Comparison of ENCODE assay signal across 8 mouse cellular contexts in genomic region chr7:27685681-27686080, GRCm38 (mm10). TPM values are rescaled to one million over a fixed set of nuclear protein-coding genes. Genes with fewer than 3 reads are reported as not detected.
DNase-seq lines count a peak whose midpoint lies in the region; ATAC-seq and TF ChIP-seq lines count a peak whose summit lies in the region.

No protein-coding gene starts in this region.

- DNase-seq in heart, adult 2 months, result no peak
- no peak for DNase-seq in heart, postnatal 4 days
- peak; percentile 82 for DNase-seq in MN1 (ENCODE audit: low spot score)
- DNase-seq in midbrain, embryonic 10.5 days (ENCODE audit: low spot score), result no peak
- no peak for DNase-seq in left cerebral cortex, adult 11 months (ENCODE audit: low spot score)
- no peak for DNase-seq in adrenal gland, postnatal 4 days (ENCODE audit: low spot score in 2 of 2)
- DNase-seq in left cerebral cortex, adult 9 months (ENCODE audit: low spot score in 2 of 2), result no peak

- ATAC-seq in forebrain, embryonic 15.5 days (replicated peaks), result no peak

- no peak for TF ChIP-seq POLR2A in heart, adult 2 months (IDR thresholded peaks at IDR 0.05; ENCODE audit: insufficient read depth, low read depth, low read length)

- no peaks in the 10 kb centered on the region; the same call in 1 of the 2 replicates for H3K4me1 ChIP-seq in heart, adult 2 months (ENCODE audit: control insufficient read depth, insufficient read depth, low read length)
- H3K4me1 ChIP-seq in forebrain, embryonic 15.5 days, result peaks cover 16% of the 10 kb centered on the region
- peaks cover 23% of the 10 kb centered on the region for H3K4me1 ChIP-seq in midbrain, embryonic 10.5 days

- WGBS in heart, adult 2 months, result 0% methylated on average over 6 of the region's 6 CpGs
- 0% methylated on average over 6 of the region's 6 CpGs for WGBS in forebrain, embryonic 15.5 days
- 2% methylated on average over 6 of the region's 6 CpGs for WGBS in midbrain, embryonic 10.5 days

- H3K4me3 ChIP-seq in heart, adult 2 months, result no peak overlapping the region
- H3K4me3 ChIP-seq in forebrain, embryonic 15.5 days, result peak overlapping the region; percentile 28
- peak overlapping the region; percentile 30 for H3K4me3 ChIP-seq in midbrain, embryonic 10.5 days

- H3K4me2 ChIP-seq in forebrain, embryonic 15.5 days (replicated peaks), result peak overlapping the region; percentile 43

- intact Hi-C loops in heart, adult 2 months (cut with DNase I), result loop anchor here (1.0 to 5.0 kb wide), 5 partner anchors 34 to 553 kb away; partner anchors contain the start of genes Akt2 and Ltbp4

- H3K36me3 ChIP-seq in heart, adult 2 months (ENCODE audit: control insufficient read depth, insufficient read depth, low read length), result no peaks in the 10 kb centered on the region
- no peaks in the 10 kb centered on the region for H3K36me3 ChIP-seq in forebrain, embryonic 15.5 days
- H3K36me3 ChIP-seq in midbrain, embryonic 10.5 days, result no peaks in the 10 kb centered on the region

- no peak overlapping the region for H3K27ac ChIP-seq in heart, adult 2 months
- no peak overlapping the region for H3K27ac ChIP-seq in forebrain, embryonic 15.5 days (replicated peaks)
- H3K27ac ChIP-seq in midbrain, embryonic 10.5 days (replicated peaks), result peak overlapping the region; percentile 10; the same call in 1 of the 2 replicates

- no peaks in the 10 kb centered on the region for H3K9me3 ChIP-seq in forebrain, embryonic 15.5 days
- no peaks in the 10 kb centered on the region for H3K9me3 ChIP-seq in midbrain, embryonic 10.5 days (replicated peaks)

- TF ChIP-seq CTCF in heart, adult 2 months (IDR thresholded peaks at IDR 0.05), result peak; percentile 80

- H3K79me2 ChIP-seq in heart, adult 2 months (replicated peaks; ENCODE audit: control insufficient read depth, insufficient read depth, low read length), result no peaks in the 10 kb centered on the region

- H3K9ac ChIP-seq in heart, adult 2 months (ENCODE audit: low read depth, low read length), result no peak overlapping the region
- 0 out of 2 replicates have a peak overlapping the region, but pooled peaks have one; percentile 20 for H3K9ac ChIP-seq in forebrain, embryonic 15.5 days (replicated peaks)

- TF ChIP-seq EP300 in heart, adult 2 months (IDR thresholded peaks at IDR 0.05; ENCODE audit: insufficient read depth, low read depth, low read length), result no peak

- H3K27me3 ChIP-seq in heart, adult 2 months (ENCODE audit: control insufficient read depth, insufficient read depth, low read length), result no peaks in the 10 kb centered on the region
- no peaks in the 10 kb centered on the region for H3K27me3 ChIP-seq in forebrain, embryonic 15.5 days
- no peaks in the 10 kb centered on the region for H3K27me3 ChIP-seq in midbrain, embryonic 10.5 days (ENCODE audit: low read depth, poor library complexity, severe bottlenecking)

RNA-seq across cellular contexts. Expression of gene Zfp607b, which starts 3.5 kb away (rescaled TPM):
- total RNA-seq in heart, adult 2 months (2021), result under 1 TPM; 0.42 to 0.52 TPM
- 0.18 and 0.20 TPM in 2 replicates for polyA plus RNA-seq in heart, adult 2 months (2012; rRNA removed)
- total RNA-seq in heart, postnatal 4 days (2021), result under 1 TPM; 0.70 to 0.81 TPM
- polyA plus RNA-seq in forebrain, embryonic 15.5 days (2015; fragmentation: Nextera tagmentation; extraction: Ambion mirVana), result 11.5 and 14.2 TPM in 2 replicates
- polyA plus RNA-seq in midbrain, embryonic 10.5 days (2016; fragmentation: Nextera tagmentation; extraction: Ambion mirVana), result 6.3 and 7.7 TPM in 2 replicates
- 1 to 10 TPM; 2.9 to 3.5 TPM for total RNA-seq in adrenal gland, postnatal 4 days (2021)

RNA-seq across cellular contexts. Expression of gene Map3k10, which starts 11.3 kb away (rescaled TPM):
- total RNA-seq in heart, adult 2 months (2021), result 10 to 100 TPM; 20.6 to 21.7 TPM
- 13.5 and 14.6 TPM in 2 replicates for polyA plus RNA-seq in heart, adult 2 months (2012; rRNA removed)
- total RNA-seq in heart, postnatal 4 days (2021), result 10 to 100 TPM; 16.7 TPM
- 15.1 and 16.9 TPM in 2 replicates for polyA plus RNA-seq in forebrain, embryonic 15.5 days (2015; fragmentation: Nextera tagmentation; extraction: Ambion mirVana)
- 7.5 and 10.1 TPM in 2 replicates for polyA plus RNA-seq in midbrain, embryonic 10.5 days (2016; fragmentation: Nextera tagmentation; extraction: Ambion mirVana)
- 10 to 100 TPM; 30.3 to 31.9 TPM for total RNA-seq in adrenal gland, postnatal 4 days (2021)

RNA-seq across cellular contexts. Expression of gene Ttc9b, which starts 32.0 kb away (rescaled TPM):
- not detected for total RNA-seq in heart, adult 2 months (2021)
- not detected in 2 replicates for polyA plus RNA-seq in heart, adult 2 months (2012; rRNA removed)
- not detected for total RNA-seq in heart, postnatal 4 days (2021)
- 64.1 and 66.2 TPM in 2 replicates for polyA plus RNA-seq in forebrain, embryonic 15.5 days (2015; fragmentation: Nextera tagmentation; extraction: Ambion mirVana)
- polyA plus RNA-seq in midbrain, embryonic 10.5 days (2016; fragmentation: Nextera tagmentation; extraction: Ambion mirVana), result 2.6 and 5.5 TPM in 2 replicates
- 1 to 10 TPM; 1.1 to 1.6 TPM for total RNA-seq in adrenal gland, postnatal 4 days (2021)

RNA-seq across cellular contexts. Expression of gene Zfp60, which starts 45.5 kb away (rescaled TPM):
- total RNA-seq in heart, adult 2 months (2021), result 1 to 10 TPM; 8.8 to 8.9 TPM
- polyA plus RNA-seq in heart, adult 2 months (2012; rRNA removed), result 1.6 and 3.7 TPM in 2 replicates
- 10 to 100 TPM in 1 of 2 experiments, 1 to 10 TPM in 1; 9.1 to 11.5 TPM for total RNA-seq in heart, postnatal 4 days (2021)
- polyA plus RNA-seq in forebrain, embryonic 15.5 days (2015; fragmentation: Nextera tagmentation; extraction: Ambion mirVana), result 126 and 128 TPM in 2 replicates
- polyA plus RNA-seq in midbrain, embryonic 10.5 days (2016; fragmentation: Nextera tagmentation; extraction: Ambion mirVana), result 62.4 and 80.1 TPM in 2 replicates
- total RNA-seq in adrenal gland, postnatal 4 days (2021), result 10 to 100 TPM; 21.6 to 23.0 TPM
